ENCODE assay signal across 9 mouse cellular contexts in genomic region chr7:81744145-81744544, GRCm38 (mm10). TPM values are rescaled to one million over a fixed set of nuclear protein-coding genes. Genes with fewer than 3 reads are reported as not detected.
DNase-seq lines count a peak whose midpoint lies in the region; TF ChIP-seq lines count a peak whose summit lies in the region.
"Had no signal": no experiment of that assay in that cellular context is flagged by ENCODE, and none has a peak within 500 bp of the region (broad histone marks: within the 10 kb centered on the region; RNA-seq: fewer than 3 reads in every experiment).

No protein-coding gene starts in this region.

- H3K27ac ChIP-seq in gastrocnemius, adult 2 months = no peak overlapping the region
- H3K27ac ChIP-seq: limb, embryonic 12.5 days had no signal

- no peak overlapping the region for H3K4me3 ChIP-seq in gastrocnemius, adult 2 months
- H3K4me3 ChIP-seq: limb, embryonic 12.5 days had no signal

- peak; percentile 58 for TF ChIP-seq CTCF in gastrocnemius, adult 2 months (IDR thresholded peaks at IDR 0.05)

- DNase-seq in gastrocnemius, adult 2 months = peak; percentile 47
- DNase-seq in gastrocnemius, postnatal 4 days (ENCODE audit: low spot score in 2 of 2) = no peak
- DNase-seq in 3T3-L1 (ENCODE audit: low read depth, low spot score) = peak; percentile 79
- DNase-seq in adrenal gland, postnatal 14 days = peak; percentile 73
- DNase-seq in heart, postnatal 14 days = peak; percentile 22 to 51
- peak; percentile 19 for DNase-seq in lung, postnatal 14 days
- DNase-seq in right cerebral cortex, adult 2 months (ENCODE audit: low spot score in 2 of 2) = no peak
- DNase-seq in left cerebral cortex, postnatal 36 days (ENCODE audit: low spot score in 2 of 2) = no peak

- intact Hi-C loops in gastrocnemius, adult 2 months (cut with DNase I) = loop anchor here (10.0 kb wide), 1 partner anchor 199 kb away; no protein-coding TSS in a partner anchor
- intact Hi-C loops in heart, postnatal 14 days (cut with DNase I) = loop anchor here (10.0 kb wide), 2 partner anchors 139 to 269 kb away; no protein-coding TSS in a partner anchor
- intact Hi-C loops in left cerebral cortex, postnatal 36 days (cut with DNase I) = no loop called here

RNA-seq across cellular contexts. Expression of gene Ramac, which starts 18.6 kb away (rescaled TPM):
- 10 to 100 TPM; 23.8 to 24.8 TPM for total RNA-seq in gastrocnemius, adult 2 months (2021)
- total RNA-seq in gastrocnemius, postnatal 4 days (2021) = 10 to 100 TPM; 31.5 to 35.9 TPM
- total RNA-seq in adrenal gland, postnatal 14 days (2021) = 40.6 and 42.4 TPM in 2 replicates
- 10 to 100 TPM; 28.8 to 30.3 TPM for total RNA-seq in heart, postnatal 14 days (2021)
- 10 to 100 TPM; 77.3 to 80.7 TPM for total RNA-seq in left cerebral cortex, postnatal 36 days (2021)

RNA-seq across cellular contexts. Expression of gene Homer2, which starts 36.8 kb away (rescaled TPM):
- total RNA-seq in gastrocnemius, adult 2 months (2021) = 100 to 1,000 TPM in 1 of 2 experiments, 10 to 100 TPM in 1; 39.9 to 102 TPM
- total RNA-seq in gastrocnemius, postnatal 4 days (2021) = 10 to 100 TPM; 22.3 to 23.3 TPM
- 2.5 and 3.8 TPM in 2 replicates for total RNA-seq in adrenal gland, postnatal 14 days (2021)
- 10 to 100 TPM; 69.7 to 70.8 TPM for total RNA-seq in heart, postnatal 14 days (2021)
- 10 to 100 TPM; 64.3 to 73.2 TPM for total RNA-seq in left cerebral cortex, postnatal 36 days (2021)

RNA-seq across cellular contexts. Expression of gene 3110040N11Rik, which starts 45.1 kb away (rescaled TPM):
- 10 to 100 TPM; 17.3 to 23.7 TPM for total RNA-seq in gastrocnemius, adult 2 months (2021)
- total RNA-seq in gastrocnemius, postnatal 4 days (2021) = 10 to 100 TPM; 28.6 to 30.5 TPM
- total RNA-seq in adrenal gland, postnatal 14 days (2021) = 31.3 and 33.0 TPM in 2 replicates
- 10 to 100 TPM; 22.5 to 23.1 TPM for total RNA-seq in heart, postnatal 14 days (2021)
- total RNA-seq in left cerebral cortex, postnatal 36 days (2021) = 10 to 100 TPM; 22.3 to 27.0 TPM

Comparison
In these comparisons a context has a peak if more than half of its experiments do, and no peak if none do; other contexts are left out.
1. DNase-seq: peak in gastrocnemius, adult 2 months (single experiment), 3T3-L1 (single experiment), adrenal gland, postnatal 14 days (single experiment), heart, postnatal 14 days (2 of 2) and lung, postnatal 14 days (single experiment); none in gastrocnemius, postnatal 4 days (0 of 2), right cerebral cortex, adult 2 months (0 of 2) and left cerebral cortex, postnatal 36 days (0 of 2).